Mouse (Mus musculus): ENCODE measurements around the gene Carmil2.

The Carmil2 gene

GRCm38 (mm10) chr8:105697196-105697780 is 11.2 kb downstream of the Carmil2 start:
- DNase-seq = peak in 1 of 2 experiments; percentile 9

DNA sequence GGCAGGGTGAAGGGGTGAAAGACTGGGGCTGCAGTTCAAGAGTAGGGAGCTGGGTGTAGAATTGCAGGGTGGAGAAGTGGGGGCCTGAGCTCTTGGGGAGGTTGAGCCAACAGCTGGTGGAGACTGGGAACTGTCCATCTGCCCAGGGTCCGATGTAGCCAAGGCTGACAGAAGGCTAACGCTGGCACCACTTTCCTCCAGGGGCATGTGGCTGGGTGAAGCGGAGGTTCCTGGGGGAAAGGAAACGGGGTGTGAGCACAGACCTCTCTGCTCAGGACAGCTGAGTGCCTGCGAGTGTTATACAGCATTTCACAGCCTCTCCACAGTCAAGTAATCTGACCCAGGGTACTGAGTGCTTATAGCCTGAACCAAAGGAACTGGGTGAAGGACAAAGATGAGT is 12.7 kb downstream of the Carmil2 start:
- DNase-seq = no peak

- DNase-seq = no peak
Measured at GRCm38 (mm10) chr8:105699488-105700215, 13.6 kb downstream of the Carmil2 start.

GRCm38 (mm10) chr8:105700566-105700965 is 14.5 kb downstream of the Carmil2 start:
- peak in 1 of 2 experiments; percentile 55 for DNase-seq

GRCm38 (mm10) chr8:105700966-105701824 is 15.1 kb downstream of the Carmil2 start, which contains the start of the genes Acd and Pard6a:
Acd (minus strand) TSS chr8:105701102.
Pard6a (plus strand) TSS chr8:105701148.
- peak; percentile 92 to 93 for DNase-seq

DNA sequence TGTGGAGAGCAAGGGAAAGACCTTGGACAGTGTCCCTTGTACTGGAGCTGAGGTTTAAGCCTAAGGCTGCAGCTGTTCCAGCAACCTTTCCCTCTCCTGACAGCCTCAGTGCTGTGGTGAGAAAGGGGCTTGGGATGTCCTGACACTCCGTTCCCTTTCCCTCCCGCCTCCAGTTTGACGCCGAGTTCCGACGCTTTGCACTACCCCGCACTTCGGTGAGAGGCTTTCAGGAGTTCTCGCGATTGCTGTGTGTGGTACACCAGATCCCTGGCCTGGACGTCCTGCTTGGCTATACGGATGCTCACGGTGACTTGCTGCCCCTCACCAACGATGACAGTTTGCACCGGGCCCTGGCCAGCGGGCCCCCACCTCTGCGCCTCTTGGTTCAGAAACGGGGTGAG is 15.9 kb downstream of the Carmil2 start:
- DNase-seq = no peak

DNA sequence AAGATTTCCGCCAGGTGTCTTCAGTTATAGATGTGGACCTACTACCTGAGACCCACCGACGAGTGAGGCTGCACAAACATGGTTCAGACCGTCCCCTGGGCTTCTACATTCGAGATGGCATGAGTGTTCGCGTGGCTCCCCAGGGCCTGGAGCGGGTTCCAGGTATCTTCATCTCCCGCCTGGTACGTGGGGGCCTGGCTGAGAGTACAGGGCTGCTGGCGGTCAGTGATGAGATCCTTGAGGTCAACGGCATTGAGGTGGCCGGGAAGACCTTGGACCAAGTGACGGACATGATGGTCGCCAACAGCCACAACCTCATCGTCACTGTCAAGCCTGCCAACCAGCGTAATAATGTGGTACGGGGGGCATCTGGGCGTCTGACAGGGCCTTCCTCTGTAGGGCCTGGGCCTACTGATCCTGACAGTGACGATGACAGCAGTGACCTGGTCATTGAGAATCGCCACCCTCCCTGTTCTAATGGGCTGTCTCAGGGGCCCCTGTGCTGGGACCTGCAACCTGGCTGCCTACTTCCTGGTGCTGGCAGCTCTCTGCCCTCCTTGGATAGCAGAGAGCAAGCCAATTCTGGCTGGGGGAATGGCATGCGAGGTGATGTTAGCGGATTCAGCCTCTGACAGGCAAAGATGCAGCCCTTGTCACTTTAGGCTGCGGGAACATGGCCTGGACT is 16.8 kb downstream of the Carmil2 start:
- peak in 1 of 2 experiments; percentile 6 for DNase-seq

- no peak for DNase-seq
Measured at GRCm38 (mm10) chr8:105704146-105704812, 18.2 kb downstream of the Carmil2 start.

GRCm38 (mm10) chr8:105704955-105705354 is 18.9 kb downstream of the Carmil2 start:
- DNase-seq = no peak

GRCm38 (mm10) chr8:105706426-105706825 is 20.4 kb downstream of the Carmil2 start:
- DNase-seq = peak in 1 of 2 experiments; percentile 8

- DNase-seq = peak; percentile 77 to 87
Measured at GRCm38 (mm10) chr8:105707498-105708403, 21.7 kb downstream of the Carmil2 start, which contains the start of the genes 4933405L10Rik and Enkd1. 4933405L10Rik (plus strand) TSS chr8:105707655. Enkd1 (minus strand) TSS chr8:105708210.

DNA sequence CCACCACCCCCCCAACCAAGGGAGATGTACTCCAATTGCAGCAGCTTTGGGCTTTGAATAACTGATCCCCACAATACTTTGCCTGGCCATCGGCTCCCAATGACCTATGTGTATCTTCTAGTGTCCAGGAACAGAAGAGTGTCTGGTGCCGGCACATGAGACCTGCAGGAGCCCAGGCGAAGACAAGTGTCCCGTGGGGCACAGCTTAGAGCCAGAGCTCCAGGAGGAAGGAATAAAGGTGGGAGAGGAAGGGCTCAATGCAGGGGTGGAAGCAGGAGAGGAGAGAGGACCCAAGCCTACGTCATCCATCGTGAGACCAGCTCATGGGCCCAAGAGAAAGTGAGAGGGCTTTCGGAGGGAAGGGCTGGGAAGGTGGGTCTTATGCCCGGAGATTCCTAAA is 22.6 kb downstream of the Carmil2 start:
- DNase-seq = peak in 1 of 2 experiments; percentile 18

DNA sequence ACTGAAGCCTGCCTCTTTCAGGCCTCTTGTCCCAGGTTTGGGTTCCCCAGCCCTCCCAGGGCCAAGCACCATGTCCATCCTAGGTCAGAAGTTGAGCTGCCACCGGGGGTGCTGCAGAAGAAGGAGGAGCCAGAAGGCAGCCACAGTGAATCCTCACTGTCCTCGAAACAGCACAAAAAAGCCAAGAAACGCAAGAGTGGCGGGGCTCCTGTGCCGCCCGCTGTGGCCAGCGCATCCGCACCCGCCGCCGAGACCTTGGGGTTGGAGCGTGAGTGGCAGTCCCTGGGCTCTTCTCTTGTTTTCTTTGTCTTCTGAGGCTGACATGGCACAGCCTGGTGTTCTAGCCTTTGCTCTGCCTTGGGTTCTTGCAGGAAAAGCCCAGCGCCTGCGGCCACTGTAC is 23.2 kb downstream of the Carmil2 start:
- DNase-seq = peak in 1 of 2 experiments; percentile 10

GRCm38 (mm10) chr8:105712286-105712685 is 26.2 kb downstream of the Carmil2 start:
- no peak for DNase-seq

- DNase-seq = peak; percentile 65 to 77
Measured at GRCm38 (mm10) chr8:105714139-105714538, 28.1 kb downstream of the Carmil2 start.

DNA sequence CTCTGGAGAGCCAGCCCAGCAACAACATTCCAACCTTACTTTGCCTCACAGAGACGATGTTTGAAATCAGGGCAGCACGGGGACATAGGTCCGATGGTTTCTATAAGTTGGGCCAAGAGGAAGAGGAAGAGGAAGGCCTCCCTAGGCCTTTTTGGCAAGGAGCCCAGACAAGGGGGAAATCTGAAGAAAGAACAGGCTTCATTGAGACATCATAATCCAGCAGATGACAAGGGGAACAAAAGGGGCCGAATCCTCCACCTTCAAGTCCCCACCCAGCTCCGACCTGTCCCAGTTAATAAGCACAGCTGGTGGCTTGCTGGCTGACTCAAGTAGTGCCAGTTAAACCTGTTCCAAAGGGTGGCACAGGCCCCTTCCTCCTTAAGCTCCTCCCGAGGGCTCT is 29.0 kb downstream of the Carmil2 start:
- DNase-seq = peak in 1 of 2 experiments; percentile 7

DNA sequence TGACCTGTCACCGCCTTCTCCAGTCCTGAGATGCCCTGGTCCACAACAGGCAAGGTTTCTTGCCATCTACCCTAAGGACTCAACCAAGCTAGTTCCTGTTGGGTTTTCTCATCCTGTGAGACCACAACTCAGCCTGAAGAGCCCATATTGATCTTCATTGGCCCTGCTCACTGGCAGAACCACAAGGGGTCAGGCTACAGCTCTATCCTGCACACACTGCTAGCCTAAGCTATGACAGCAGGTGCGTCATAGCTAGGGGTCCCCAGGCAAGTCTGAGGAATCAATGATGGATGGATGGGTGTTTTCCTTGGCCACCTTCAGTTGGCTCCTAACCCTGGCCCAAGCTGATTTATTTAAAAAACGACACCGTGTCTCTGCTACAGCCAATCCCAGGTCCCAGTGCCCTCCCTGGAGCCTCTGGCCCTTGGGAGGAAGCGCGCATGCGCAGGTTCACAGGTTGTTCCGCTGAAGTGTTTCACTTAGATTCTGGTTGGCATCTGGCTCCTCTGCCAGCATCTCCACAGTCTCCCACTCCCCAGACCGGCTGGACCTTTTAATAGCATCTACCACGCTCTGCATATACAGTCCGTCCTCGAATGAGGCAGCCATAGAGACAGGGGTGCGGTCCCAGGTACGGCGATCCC is 30.4 kb downstream of the Carmil2 start:
- DNase-seq = no peak

GRCm38 (mm10) chr8:105719637-105720036 is 33.6 kb downstream of the Carmil2 start:
- DNase-seq = no peak

- DNase-seq = no peak
Measured at GRCm38 (mm10) chr8:105722861-105723260, 36.8 kb downstream of the Carmil2 start.

DNA sequence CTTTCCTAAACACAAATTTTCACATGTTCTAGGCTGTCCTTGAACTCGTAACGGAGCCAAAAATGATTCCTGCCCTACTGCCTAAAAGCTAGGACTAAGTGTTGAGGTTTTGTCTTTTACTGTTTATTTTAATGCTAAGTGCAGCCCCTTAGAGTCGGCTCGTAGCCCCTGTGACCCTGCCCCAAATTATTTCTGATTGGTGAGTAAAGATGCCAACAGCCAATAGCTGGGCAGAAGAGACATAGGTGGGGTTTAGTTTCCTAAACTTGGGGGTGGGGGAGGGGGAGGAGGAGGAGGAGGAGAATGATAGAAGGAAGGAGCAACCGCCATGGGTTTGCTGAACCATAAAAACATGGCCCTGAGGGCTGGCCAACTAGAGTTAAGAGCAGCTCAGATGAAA is 39.7 kb downstream of the Carmil2 start:
- DNase-seq = no peak

Measured in thymus, adult 18-20 months (tissue).